Mouse (Mus musculus) heart, embryonic 14.5 days (tissue): ENCODE measurements around the gene Kdelr3. TPM values are rescaled to one million over a fixed set of nuclear protein-coding genes. Genes with fewer than 3 reads are reported as not detected.

Experiments used
- ATAC-seq: fragments of 200-750 bp; cut with Nextera tagmentation; 2 replicates; pipeline ENCODE4 v1.8.0; 2017; ENCODE audit warnings: low read depth, moderate TSS enrichment; ENCODE audit not compliant: insufficient number of reproducible peaks, insufficient read depth, low FRiP score
- H3K27ac ChIP-seq, 2 experiments: fragments of 200-500 bp in 1 of 2; fragments of 300-500 bp in 1 of 2; sonication (generic) in 1 of 2; replicated peaks in 1 of 2; 2 replicates each; pipeline ENCODE4 v1.5.1; 2012 to 2014; ENCODE audit warnings: low read depth in 2 of 2, low read length in 2 of 2, control low read depth in 1 of 2, mild to moderate bottlenecking in 1 of 2, mixed read lengths in 1 of 2; ENCODE audit not compliant: control insufficient read depth in 1 of 2, insufficient read depth in 1 of 2
- H3K27me3 ChIP-seq: fragments of 300-500 bp; sonication (generic); 2 replicates; pipeline ENCODE4 v1.6.1; 2014; ENCODE audit warnings: mild to moderate bottlenecking, low read length, control low read depth; ENCODE audit not compliant: control insufficient read depth, insufficient read depth
- H3K36me3 ChIP-seq: fragments of 300-500 bp; sonication (generic); 2 replicates; pipeline ENCODE4 v1.6.1; 2014; ENCODE audit warnings: mild to moderate bottlenecking, control low read depth, low read length, mixed read lengths; ENCODE audit not compliant: control insufficient read depth, insufficient read depth
- H3K4me1 ChIP-seq, 2 experiments: fragments of 200-500 bp in 1 of 2; fragments of 300-500 bp in 1 of 2; sonication (generic) in 1 of 2; 2 replicates each; pipeline ENCODE4 v1.6.1; 2012 to 2014; ENCODE audit warnings: low read length in 2 of 2, control low read depth in 1 of 2, mixed read lengths in 1 of 2; ENCODE audit not compliant: control insufficient read depth in 2 of 2, insufficient read depth in 2 of 2
- H3K4me2 ChIP-seq: fragments of 300-500 bp; sonication (generic); 2 replicates; pipeline ENCODE4 v1.6.1; 2014; ENCODE audit warnings: mild to moderate bottlenecking, low read length
- H3K4me3 ChIP-seq, 2 experiments: fragments of 200-500 bp in 1 of 2; fragments of 300-500 bp in 1 of 2; sonication (generic) in 1 of 2; 2 replicates each; pipeline ENCODE4 v1.5.1; 2012 to 2014; ENCODE audit warnings: low read length in 2 of 2, mild to moderate bottlenecking in 2 of 2, control low read depth in 1 of 2, low read depth in 1 of 2, moderate library complexity in 1 of 2; ENCODE audit not compliant: control insufficient read depth in 1 of 2, insufficient read depth in 1 of 2
- H3K9ac ChIP-seq: fragments of 300-500 bp; sonication (generic); 2 replicates; pipeline ENCODE4 v1.6.1; 2014; ENCODE audit warnings: mild to moderate bottlenecking, low read length
- H3K9me3 ChIP-seq: fragments of 300-500 bp; sonication (generic); 2 replicates; pipeline ENCODE4 v1.6.1; 2016; ENCODE audit warnings: low read length, control low read depth; ENCODE audit not compliant: control insufficient read depth
- WGBS: fragments of 180-500 bp; shearing (Covaris S2); extraction: QIAGEN DNeasy Blood & Tissue Kit; methylation state at CpG from one replicate; pipeline ENCODE4 v1.1.7; 2014; 5-methylcytosine and 5-hydroxymethylcytosine counted together
- polyA plus RNA-seq: library from polyadenylated mRNA; unstranded; fragments of >200 nt; fragmentation: Nextera tagmentation; extraction: Ambion mirVana; gene quantifications from 2 replicates; pipeline ENCODE4 v1.2.1, GENCODE M21; 2014

Kdelr3 gene
- polyA plus RNA-seq, 1 experiment from 2014 or later: 54.1 TPM

DNA sequence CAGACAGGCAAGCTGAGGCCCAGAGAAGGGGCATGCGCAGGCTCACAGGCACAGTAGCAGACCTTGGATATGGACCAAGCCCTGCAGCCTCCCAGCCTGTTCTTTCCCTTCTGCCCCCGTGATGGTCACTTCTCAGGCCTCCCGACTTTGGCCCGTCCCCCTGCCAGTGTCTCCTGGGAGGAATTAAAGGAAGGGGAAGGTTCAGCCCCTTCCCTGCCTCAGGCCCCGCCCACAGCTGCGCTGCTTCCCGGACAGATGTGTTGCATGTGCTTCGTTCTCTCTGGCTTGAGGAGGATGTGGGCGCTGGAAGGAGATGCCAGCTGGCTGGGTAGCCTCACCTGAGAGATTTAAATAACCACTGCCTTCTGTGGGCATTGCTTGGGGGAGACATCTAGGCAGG, 2.3 kb upstream of the Kdelr3 start:
- Histone ChIP-seq H3K27me3 (peaks cover 46% of the 10 kb centered on the region), H3K27ac (no peak overlapping the region), H3K4me3 (no peak overlapping the region), H3K9ac (no peak overlapping the region), H3K4me1 (peaks cover 37% of the 10 kb centered on the region in 2 experiments), H3K9me3 (no peaks in the 10 kb centered on the region), H3K36me3 (no peaks in the 10 kb centered on the region), H3K4me2 (no peak overlapping the region)
- WGBS: 17% methylated on average over 9 of the region's 9 CpGs
- no peak for ATAC-seq

DNA sequence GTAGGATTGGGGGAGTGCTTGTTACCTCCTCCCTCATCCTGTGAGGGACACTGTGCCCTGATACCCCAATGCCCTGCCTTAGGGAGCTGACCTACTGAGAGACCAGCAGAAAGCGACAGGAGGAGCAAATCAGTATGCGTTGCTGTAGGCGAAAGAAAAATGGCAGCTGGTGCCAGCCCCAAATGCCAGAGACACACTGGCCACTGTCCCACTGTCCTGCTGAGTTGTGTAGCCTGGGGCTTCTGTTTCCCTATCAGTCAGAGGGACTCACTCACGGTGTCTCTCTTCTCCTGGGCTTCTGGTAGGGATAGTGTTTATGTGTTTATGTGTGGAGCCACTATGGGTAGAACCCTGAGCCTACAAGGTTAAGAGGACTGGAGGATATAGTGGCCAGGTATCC, 1.5 kb downstream of the Kdelr3 start:
- 77% methylated on average over 4 of the region's 4 CpGs for WGBS
- Histone ChIP-seq H3K36me3 (peaks cover 4% of the 10 kb centered on the region), H3K27ac (no peak overlapping the region), H3K4me2 (peak overlapping the region; percentile 70), H3K4me3 (peak overlapping the region; percentile 64 to 71; a peak in 3 of 4 replicates), H3K4me1 (peaks cover 18 to 27% of the 10 kb centered on the region in 2 experiments; a peak in 3 of 4 replicates), H3K27me3 (peaks cover 21% of the 10 kb centered on the region), H3K9me3 (no peaks in the 10 kb centered on the region), H3K9ac (no peak overlapping the region)
- no peak for ATAC-seq

DNA sequence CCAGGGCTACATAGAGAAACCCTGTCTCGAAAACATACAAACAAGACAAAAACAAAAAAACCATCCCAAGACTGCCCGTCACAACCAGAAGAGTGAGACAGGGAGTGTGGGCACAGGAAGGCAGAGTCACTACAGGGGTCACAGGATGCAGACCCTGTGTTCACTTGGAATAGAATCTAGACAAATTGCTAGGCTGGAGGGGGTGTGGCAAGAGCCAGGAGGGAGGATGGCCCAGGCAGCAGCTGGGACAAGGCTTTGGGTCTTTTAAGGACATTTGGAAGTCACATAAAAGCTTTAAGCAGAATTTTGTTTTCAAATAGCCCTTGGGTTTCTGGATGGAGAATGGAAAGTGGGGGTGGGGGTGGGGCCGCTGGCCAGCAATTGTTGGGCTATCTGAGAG, 2.4 kb downstream of the Kdelr3 start:
- Histone ChIP-seq H3K9me3 (no peaks in the 10 kb centered on the region), H3K9ac (no peak overlapping the region), H3K4me2 (no peak overlapping the region), H3K27me3 (peaks cover 17% of the 10 kb centered on the region), H3K27ac (no peak overlapping the region), H3K36me3 (peaks cover 12% of the 10 kb centered on the region), H3K4me3 (no peak overlapping the region), H3K4me1 (peaks cover 18 to 27% of the 10 kb centered on the region in 2 experiments; a peak in 3 of 4 replicates)
- no peak for ATAC-seq
- 77% methylated on average over 3 of the region's 3 CpGs for WGBS

DNA sequence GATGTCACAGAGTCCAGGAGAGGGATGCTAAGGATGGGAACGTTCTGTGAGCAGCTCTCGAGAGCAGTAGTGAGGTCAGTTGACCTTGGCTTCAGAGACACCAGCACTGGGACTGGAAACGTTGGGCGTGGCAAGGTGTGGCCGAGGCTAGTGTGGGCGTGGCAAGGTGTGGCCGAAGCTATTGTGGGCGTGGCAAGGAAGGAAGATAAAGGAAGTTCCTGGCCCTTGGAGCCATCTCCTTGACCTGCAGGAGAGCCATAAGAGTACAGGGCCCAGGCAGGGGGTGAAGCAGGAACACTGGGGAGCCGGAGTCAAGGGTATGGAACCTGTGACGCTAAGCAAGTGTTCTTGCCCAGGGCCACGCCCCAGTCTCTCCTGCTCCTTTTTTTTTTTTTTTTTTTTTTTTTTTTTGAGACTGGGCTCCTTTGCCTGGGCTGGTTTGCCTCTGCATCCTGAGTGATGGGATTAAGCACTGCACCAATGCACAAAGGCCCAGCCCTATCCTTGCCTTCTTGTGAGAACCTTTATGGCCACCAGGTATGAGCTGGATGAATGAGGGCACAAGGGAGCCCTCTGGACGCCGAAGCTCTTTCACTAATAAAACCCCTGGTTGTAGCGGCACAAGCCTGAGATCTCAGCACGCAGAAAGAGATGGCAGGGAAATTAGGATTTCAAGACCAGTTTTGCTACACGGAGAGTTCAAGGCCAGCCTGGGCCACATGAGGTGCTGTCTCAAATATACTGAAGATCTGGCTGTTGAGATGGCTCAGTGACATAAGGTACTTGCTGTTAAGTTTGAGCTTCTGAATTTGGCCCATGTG, 3.4 kb downstream of the Kdelr3 start:
- ATAC-seq: no peak
- H3K9me3 ChIP-seq: no peaks in the 10 kb centered on the region
- H3K36me3 ChIP-seq: peaks cover 23% of the 10 kb centered on the region
- no peak overlapping the region for H3K4me2 ChIP-seq
- H3K27me3 ChIP-seq: peaks cover 7% of the 10 kb centered on the region
- WGBS: 51% methylated on average over 16 of the region's 16 CpGs
- H3K27ac ChIP-seq: no peak overlapping the region
- H3K9ac ChIP-seq: no peak overlapping the region
- H3K4me3 ChIP-seq: no peak overlapping the region
- peaks cover 18 to 24% of the 10 kb centered on the region in 2 experiments; a peak in 3 of 4 replicates for H3K4me1 ChIP-seq

DNA sequence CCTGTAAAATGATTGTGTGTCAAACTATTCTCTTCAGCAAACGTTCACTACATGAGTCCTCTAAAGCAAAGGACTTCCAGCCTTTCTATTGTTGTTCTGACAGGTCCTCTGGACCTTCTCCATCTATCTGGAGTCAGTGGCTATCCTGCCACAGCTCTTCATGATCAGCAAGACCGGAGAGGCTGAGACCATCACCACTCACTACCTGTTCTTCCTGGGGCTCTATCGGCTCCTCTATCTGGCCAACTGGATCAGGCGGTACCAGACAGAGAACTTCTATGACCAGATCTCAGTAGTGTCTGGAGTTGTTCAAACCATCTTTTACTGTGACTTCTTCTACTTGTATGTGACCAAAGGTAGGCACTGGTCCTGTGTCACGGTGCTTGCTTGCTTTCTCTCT, 9.4 kb downstream of the Kdelr3 start:
- Histone ChIP-seq H3K27me3 (no peaks in the 10 kb centered on the region), H3K9ac (no peak overlapping the region), H3K9me3 (no peaks in the 10 kb centered on the region), H3K36me3 (peaks cover 80% of the 10 kb centered on the region), H3K4me2 (no peak overlapping the region), H3K27ac (no peak overlapping the region), H3K4me1 (no peaks in the 10 kb centered on the region), H3K4me3 (no peak overlapping the region)
- WGBS: 77% methylated on average over 5 of the region's 5 CpGs
- no peak for ATAC-seq

DNA sequence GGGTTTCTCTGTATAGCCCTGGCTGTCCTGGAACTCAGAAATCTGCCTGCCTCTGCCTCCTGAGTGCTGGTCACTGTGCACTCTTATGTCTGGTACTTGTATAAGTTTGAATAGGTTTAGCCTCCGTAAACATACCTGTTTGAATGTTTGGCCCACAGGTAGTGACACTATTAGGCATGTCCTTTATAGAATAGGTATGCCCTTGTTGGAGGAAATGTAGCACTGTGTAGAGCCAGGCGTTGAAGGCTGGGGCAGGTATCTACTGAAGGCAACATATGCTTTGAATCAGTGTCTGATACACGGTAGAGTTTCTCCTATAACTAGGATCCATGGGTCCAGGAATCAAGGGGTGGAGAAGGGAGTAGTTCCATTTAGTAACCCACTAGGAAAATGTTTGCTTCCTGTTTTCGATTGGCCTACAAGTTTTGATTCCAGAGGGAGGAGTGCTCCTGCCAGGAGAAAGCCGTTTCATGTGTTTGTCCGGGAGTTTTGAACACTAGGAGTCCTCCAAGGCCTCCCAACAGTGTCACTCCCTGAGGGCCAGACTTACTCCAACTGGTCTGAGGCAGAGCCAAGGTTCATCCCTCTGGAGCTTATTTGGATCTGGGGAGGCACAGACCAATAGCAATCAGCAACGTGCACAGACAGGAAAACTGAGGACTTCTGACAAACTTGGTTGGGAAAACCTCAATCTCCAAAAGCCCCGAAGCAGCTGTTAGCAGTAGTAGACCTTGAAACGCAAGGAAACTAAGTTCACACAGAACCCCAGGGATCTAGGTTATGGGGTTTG, 10.0 kb downstream of the Kdelr3 start:
- ATAC-seq: no peak
- Histone ChIP-seq H3K36me3 (peaks cover 86% of the 10 kb centered on the region), H3K9me3 (no peaks in the 10 kb centered on the region), H3K27ac (peak overlapping the region in 1 of 2 experiments; percentile 30; a peak in 1 of 4 replicates), H3K4me3 (no peak overlapping the region), H3K27me3 (no peaks in the 10 kb centered on the region), H3K4me2 (no peak overlapping the region), H3K9ac (no peak overlapping the region), H3K4me1 (no peaks in the 10 kb centered on the region)
- 59% methylated on average over 9 of the region's 9 CpGs for WGBS

DNA sequence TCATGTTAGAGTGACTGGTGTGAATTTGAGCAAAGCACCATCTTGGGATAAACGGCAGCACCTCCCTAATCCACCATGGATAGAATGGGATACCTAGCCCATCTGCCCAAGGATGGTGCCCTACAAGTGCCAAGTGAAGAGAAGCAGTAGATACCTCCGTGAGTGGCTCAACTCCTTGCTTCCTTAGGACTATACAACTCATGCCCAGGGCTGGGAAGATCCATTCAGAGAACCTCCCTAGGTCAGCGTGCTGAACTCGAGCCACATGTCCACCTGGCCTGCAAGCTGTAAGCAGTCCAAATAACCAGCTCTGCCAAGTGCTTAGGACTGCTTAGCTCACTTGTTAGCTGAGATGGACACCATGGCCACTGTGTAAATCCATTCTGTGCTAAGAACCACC, 11.0 kb downstream of the Kdelr3 start:
- no peaks in the 10 kb centered on the region for H3K27me3 ChIP-seq
- no peaks in the 10 kb centered on the region for H3K9me3 ChIP-seq
- no peak overlapping the region; a peak in 1 of 4 replicates for H3K27ac ChIP-seq
- ATAC-seq: no peak
- H3K36me3 ChIP-seq: peaks cover 96% of the 10 kb centered on the region
- no peak overlapping the region for H3K9ac ChIP-seq
- 76% methylated on average over 4 of the region's 4 CpGs for WGBS
- no peak overlapping the region for H3K4me2 ChIP-seq
- H3K4me1 ChIP-seq: no peaks in the 10 kb centered on the region
- no peak overlapping the region for H3K4me3 ChIP-seq
